Mouse (Mus musculus): ENCODE results near the gene Clca1.
A peak's percentile ranks its signal among the peaks of the same experiment; 100 is the strongest.
"Not testable (repeated sequence)": the region's sequence is repeated elsewhere in the genome, so short reads cannot be mapped to it uniquely, and the experiment has no call there.

Gene Clca1

GRCm38 (mm10) chr3:145032676-145033075 is at the start of gene Clca1:
Clca1 (minus strand) TSS chr3:145032776.
- DNase-seq (ENCODE audit: low spot score): no peak

GRCm38 (mm10) chr3:145080904-145081303 is 48.3 kb upstream of the Clca1 start:
- no peak for DNase-seq (ENCODE audit: low spot score)

- DNase-seq (ENCODE audit: low spot score): no peak
Observed at GRCm38 (mm10) chr3:145078405-145078804, 45.8 kb upstream of the Clca1 start.

GRCm38 (mm10) chr3:145072339-145072738 is 39.8 kb upstream of the Clca1 start:
- DNase-seq (ENCODE audit: low spot score): no peak

GRCm38 (mm10) chr3:145068964-145069363 is 36.4 kb upstream of the Clca1 start:
- DNase-seq (ENCODE audit: low spot score): no peak

GRCm38 (mm10) chr3:145055138-145055537 is 22.6 kb upstream of the Clca1 start:
- DNase-seq (ENCODE audit: low spot score): not testable (repeated sequence)

GRCm38 (mm10) chr3:145049820-145050219 is 17.2 kb upstream of the Clca1 start:
- DNase-seq (ENCODE audit: low spot score): peak; percentile 33

GRCm38 (mm10) chr3:145038813-145039212 is 6.2 kb upstream of the Clca1 start:
- no peak for DNase-seq (ENCODE audit: low spot score)

- no peak for DNase-seq (ENCODE audit: low spot score)
Observed at GRCm38 (mm10) chr3:145028036-145028435, 4.5 kb downstream of the Clca1 start.

GRCm38 (mm10) chr3:145026750-145027149 is 5.8 kb downstream of the Clca1 start:
- DNase-seq (ENCODE audit: low spot score): no peak

GRCm38 (mm10) chr3:145017807-145018206 is 14.8 kb downstream of the Clca1 start:
- no peak for DNase-seq (ENCODE audit: low spot score)

- no peak for DNase-seq (ENCODE audit: low spot score)
Observed at GRCm38 (mm10) chr3:145004422-145004821, 28.2 kb downstream of the Clca1 start.

- no peak for DNase-seq (ENCODE audit: low spot score)
Observed at GRCm38 (mm10) chr3:145000912-145001311, 31.7 kb downstream of the Clca1 start.

GRCm38 (mm10) chr3:144993055-144993454 is 39.5 kb downstream of the Clca1 start:
- no peak for DNase-seq (ENCODE audit: low spot score)

- no peak for DNase-seq (ENCODE audit: low spot score)
Observed at GRCm38 (mm10) chr3:144992618-144993017, 40.0 kb downstream of the Clca1 start.

- no peak for DNase-seq (ENCODE audit: low spot score)
Observed at GRCm38 (mm10) chr3:144985890-144986289, 46.7 kb downstream of the Clca1 start.

- no peak for DNase-seq (ENCODE audit: low spot score)
Observed at GRCm38 (mm10) chr3:144980551-144980950, 52.0 kb downstream of the Clca1 start.

- DNase-seq (ENCODE audit: low spot score): no peak
Observed at GRCm38 (mm10) chr3:144977631-144978030, 54.9 kb downstream of the Clca1 start.

- no peak for DNase-seq (ENCODE audit: low spot score)
Observed at GRCm38 (mm10) chr3:144976091-144976490, 56.5 kb downstream of the Clca1 start.

- no peak for DNase-seq (ENCODE audit: low spot score)
Observed at GRCm38 (mm10) chr3:144974945-144975344, 57.6 kb downstream of the Clca1 start, which contains the start of gene Clca4a. Clca4a (minus strand) TSS chr3:144975045.

GRCm38 (mm10) chr3:144971553-144972270 is 60.9 kb downstream of the Clca1 start:
- peak; percentile 5 for DNase-seq (ENCODE audit: low spot score)

- no peak for DNase-seq (ENCODE audit: low spot score)
Observed at GRCm38 (mm10) chr3:144969755-144970154, 62.8 kb downstream of the Clca1 start.

GRCm38 (mm10) chr3:144966074-144966473 is 66.5 kb downstream of the Clca1 start:
- no peak for DNase-seq (ENCODE audit: low spot score)

Data from yolk sac, embryonic 10.5 days (tissue).